Mouse (Mus musculus): ENCODE measurements at regions not wholly inside any gene's neighbourhood (a gene's known extent, or its start where the extent isn't known, plus 50 kb on each side); places are given as distances from the start of the nearest gene placed in this dataset.

DNA sequence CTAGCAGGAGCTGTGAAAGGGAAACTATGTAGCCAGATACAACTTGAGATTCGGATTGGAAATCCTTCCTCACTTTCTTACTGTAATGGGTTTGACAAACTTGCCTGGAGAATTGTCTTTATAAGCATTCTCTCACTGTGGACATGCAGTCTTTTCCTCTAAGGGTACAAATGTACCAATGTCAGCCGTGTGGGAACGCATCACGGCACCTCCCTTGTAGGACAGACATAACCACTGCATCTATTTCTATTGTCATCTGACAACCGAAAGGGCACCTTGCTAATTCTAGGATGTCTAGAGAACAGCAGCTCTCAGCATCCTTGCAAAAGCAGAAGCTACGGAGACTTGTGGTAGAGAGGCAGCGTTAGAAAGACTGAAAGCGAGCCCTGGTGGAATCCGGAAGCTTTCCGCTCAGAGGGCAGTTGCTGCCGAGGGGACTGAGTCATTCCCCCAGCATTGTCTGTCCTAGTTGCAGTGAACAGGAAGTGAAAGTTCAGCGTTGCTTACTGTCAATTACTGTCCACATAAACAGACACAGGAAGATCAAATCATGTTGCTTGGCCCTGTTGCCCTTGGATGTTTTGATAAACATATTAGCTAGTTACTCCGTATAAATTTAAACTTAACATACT, 83.5 kb upstream of the Hgf start:
- TF ChIP-seq CTCF (IDR thresholded peaks at IDR 0.05; ENCODE audit: control insufficient read depth, insufficient read depth, insufficient read length) (no peak), USF1 (IDR thresholded peaks at IDR 0.05; ENCODE audit: low read depth) (no peak)

Data from C2C12 (cell line).